Mouse (Mus musculus): ENCODE measurements around the gene Fv1. TPM values are rescaled to one million over a fixed set of nuclear protein-coding genes. Genes with fewer than 3 reads are reported as not detected.

Fv1 gene
- polyA plus RNA-seq, 1 experiment from 2014 or later = 0.90 TPM

GRCm38 (mm10) chr4:147881792-147882191, 13.0 kb downstream of the Fv1 start:
- H3K36me3 ChIP-seq (replicated peaks; ENCODE audit: insufficient read depth, low read length) = peaks cover 81% of the 10 kb centered on the region
- H3K4me2 ChIP-seq (ENCODE audit: low read depth, low read length) = no peak overlapping the region
- no peak overlapping the region for H3K9ac ChIP-seq (replicated peaks)
- WGBS (ENCODE audit: insufficient replicate concordance) = 85% methylated on average over 7 of the region's 7 CpGs
- H3K27me3 ChIP-seq (ENCODE audit: insufficient read depth, low read length) = no peaks in the 10 kb centered on the region
- DNase-seq (no peak), ATAC-seq (no peak)
- H3K9me3 ChIP-seq (ENCODE audit: low read length) = no peaks in the 10 kb centered on the region
- no peak overlapping the region for H3K27ac ChIP-seq (ENCODE audit: low read depth)
- H3K4me1 ChIP-seq (ENCODE audit: insufficient read depth) = no peaks in the 10 kb centered on the region
- TF ChIP-seq EP300 (IDR thresholded peaks at IDR 0.05; ENCODE audit: low read depth) (no peak), CTCF (IDR thresholded peaks at IDR 0.05; ENCODE audit: low read depth) (no peak)
- H3K4me3 ChIP-seq (ENCODE audit: low read depth, low read length) = no peak overlapping the region

GRCm38 (mm10) chr4:147883041-147883440, 14.3 kb downstream of the Fv1 start:
- H3K36me3 ChIP-seq (replicated peaks; ENCODE audit: insufficient read depth, low read length) = peaks cover 81% of the 10 kb centered on the region
- no peak for ATAC-seq
- 91% methylated on average over 6 of the region's 6 CpGs for WGBS (ENCODE audit: insufficient replicate concordance)

GRCm38 (mm10) chr4:147884138-147884537, 15.4 kb downstream of the Fv1 start:
- Histone ChIP-seq H3K36me3 (replicated peaks; ENCODE audit: insufficient read depth, low read length) (peaks cover 75% of the 10 kb centered on the region), H3K4me1 (ENCODE audit: insufficient read depth) (no peaks in the 10 kb centered on the region), H3K9ac (replicated peaks) (no peak overlapping the region), H3K4me3 (ENCODE audit: low read depth, low read length) (no peak overlapping the region), H3K9me3 (ENCODE audit: low read length) (no peaks in the 10 kb centered on the region), H3K27me3 (ENCODE audit: insufficient read depth, low read length) (no peaks in the 10 kb centered on the region), H3K27ac (ENCODE audit: low read depth) (no peak overlapping the region), H3K4me2 (ENCODE audit: low read depth, low read length) (no peak overlapping the region)
- TF ChIP-seq EP300 (IDR thresholded peaks at IDR 0.05; ENCODE audit: low read depth) (no peak), CTCF (IDR thresholded peaks at IDR 0.05; ENCODE audit: low read depth) (no peak)
- ATAC-seq = no peak
- DNase-seq = no peak
- WGBS (ENCODE audit: insufficient replicate concordance) = 91% methylated on average over 3 of the region's 3 CpGs

More at GRCm38 (mm10) chr4:147883041-147883440, 14.3 kb downstream of the Fv1 start:
- Histone ChIP-seq H3K4me3 (ENCODE audit: low read depth, low read length) (no peak overlapping the region), H3K9ac (replicated peaks) (no peak overlapping the region), H3K27me3 (ENCODE audit: insufficient read depth, low read length) (no peaks in the 10 kb centered on the region), H3K4me1 (ENCODE audit: insufficient read depth) (no peaks in the 10 kb centered on the region), H3K4me2 (ENCODE audit: low read depth, low read length) (no peak overlapping the region), H3K9me3 (ENCODE audit: low read length) (no peaks in the 10 kb centered on the region), H3K27ac (ENCODE audit: low read depth) (no peak overlapping the region)
- no peak for DNase-seq
- TF ChIP-seq EP300 (IDR thresholded peaks at IDR 0.05; ENCODE audit: low read depth) (no peak), CTCF (IDR thresholded peaks at IDR 0.05; ENCODE audit: low read depth) (no peak)

- 85% methylated on average over 12 of the region's 12 CpGs for WGBS (ENCODE audit: insufficient replicate concordance)
- peaks cover 78% of the 10 kb centered on the region for H3K36me3 ChIP-seq (replicated peaks; ENCODE audit: insufficient read depth, low read length)
- ATAC-seq (no peak), DNase-seq (no peak)
- H3K4me3 ChIP-seq (ENCODE audit: low read depth, low read length) = no peak overlapping the region
- H3K4me2 ChIP-seq (ENCODE audit: low read depth, low read length) = no peak overlapping the region
- no peak overlapping the region for H3K9ac ChIP-seq (replicated peaks)
- H3K27ac ChIP-seq (ENCODE audit: low read depth) = no peak overlapping the region
- H3K4me1 ChIP-seq (ENCODE audit: insufficient read depth) = no peaks in the 10 kb centered on the region
- no peaks in the 10 kb centered on the region for H3K27me3 ChIP-seq (ENCODE audit: insufficient read depth, low read length)
- H3K9me3 ChIP-seq (ENCODE audit: low read length) = no peaks in the 10 kb centered on the region
- TF ChIP-seq CTCF (IDR thresholded peaks at IDR 0.05; ENCODE audit: low read depth) (no peak), EP300 (IDR thresholded peaks at IDR 0.05; ENCODE audit: low read depth) (no peak)
Measured at GRCm38 (mm10) chr4:147886158-147886557, 17.4 kb downstream of the Fv1 start.

GRCm38 (mm10) chr4:147887277-147887676, 18.5 kb downstream of the Fv1 start:
- H3K4me3 ChIP-seq (ENCODE audit: low read depth, low read length) = no peak overlapping the region
- no peak for ATAC-seq
- H3K9ac ChIP-seq (replicated peaks) = no peak overlapping the region
- no peak for DNase-seq
- H3K9me3 ChIP-seq (ENCODE audit: low read length) = no peaks in the 10 kb centered on the region
- peaks cover 77% of the 10 kb centered on the region for H3K36me3 ChIP-seq (replicated peaks; ENCODE audit: insufficient read depth, low read length)
- no peak overlapping the region for H3K4me2 ChIP-seq (ENCODE audit: low read depth, low read length)
- 84% methylated on average over 7 of the region's 7 CpGs for WGBS (ENCODE audit: insufficient replicate concordance)
- H3K27me3 ChIP-seq (ENCODE audit: insufficient read depth, low read length) = no peaks in the 10 kb centered on the region
- no peak overlapping the region for H3K27ac ChIP-seq (ENCODE audit: low read depth)
- H3K4me1 ChIP-seq (ENCODE audit: insufficient read depth) = no peaks in the 10 kb centered on the region
- TF ChIP-seq CTCF (IDR thresholded peaks at IDR 0.05; ENCODE audit: low read depth) = no peak
- TF ChIP-seq EP300 (IDR thresholded peaks at IDR 0.05; ENCODE audit: low read depth) = no peak

- Histone ChIP-seq H3K27ac (ENCODE audit: low read depth) (no peak overlapping the region), H3K4me3 (ENCODE audit: low read depth, low read length) (no peak overlapping the region), H3K4me1 (ENCODE audit: insufficient read depth) (no peaks in the 10 kb centered on the region), H3K27me3 (ENCODE audit: insufficient read depth, low read length) (no peaks in the 10 kb centered on the region), H3K9ac (replicated peaks) (no peak overlapping the region), H3K36me3 (replicated peaks; ENCODE audit: insufficient read depth, low read length) (peaks cover 74% of the 10 kb centered on the region), H3K4me2 (ENCODE audit: low read depth, low read length) (no peak overlapping the region), H3K9me3 (ENCODE audit: low read length) (no peaks in the 10 kb centered on the region)
- ATAC-seq (no peak), DNase-seq (no peak)
- 80% methylated on average over 4 of the region's 4 CpGs for WGBS (ENCODE audit: insufficient replicate concordance)
- no peak for TF ChIP-seq CTCF (IDR thresholded peaks at IDR 0.05; ENCODE audit: low read depth)
- TF ChIP-seq EP300 (IDR thresholded peaks at IDR 0.05; ENCODE audit: low read depth) = no peak
Measured at GRCm38 (mm10) chr4:147888237-147888636, 19.5 kb downstream of the Fv1 start.

- no peaks in the 10 kb centered on the region for H3K9me3 ChIP-seq (ENCODE audit: low read length)
- H3K36me3 ChIP-seq (replicated peaks; ENCODE audit: insufficient read depth, low read length) = peaks cover 62% of the 10 kb centered on the region
- H3K27me3 ChIP-seq (ENCODE audit: insufficient read depth, low read length) = no peaks in the 10 kb centered on the region
- no peak for DNase-seq
- TF ChIP-seq CTCF (IDR thresholded peaks at IDR 0.05; ENCODE audit: low read depth) = no peak
- TF ChIP-seq EP300 (IDR thresholded peaks at IDR 0.05; ENCODE audit: low read depth) = no peak
- ATAC-seq = no peak
- no peaks in the 10 kb centered on the region for H3K4me1 ChIP-seq (ENCODE audit: insufficient read depth)
- no peak overlapping the region for H3K4me3 ChIP-seq (ENCODE audit: low read depth, low read length)
- no peak overlapping the region for H3K27ac ChIP-seq (ENCODE audit: low read depth)
- WGBS (ENCODE audit: insufficient replicate concordance) = 72% methylated on average over 6 of the region's 6 CpGs
- no peak overlapping the region for H3K9ac ChIP-seq (replicated peaks)
- no peak overlapping the region for H3K4me2 ChIP-seq (ENCODE audit: low read depth, low read length)
Measured at GRCm38 (mm10) chr4:147890341-147890740, 21.6 kb downstream of the Fv1 start.
